Comparison of ENCODE assay signal across 9 mouse cellular contexts in the genomic region with DNA sequence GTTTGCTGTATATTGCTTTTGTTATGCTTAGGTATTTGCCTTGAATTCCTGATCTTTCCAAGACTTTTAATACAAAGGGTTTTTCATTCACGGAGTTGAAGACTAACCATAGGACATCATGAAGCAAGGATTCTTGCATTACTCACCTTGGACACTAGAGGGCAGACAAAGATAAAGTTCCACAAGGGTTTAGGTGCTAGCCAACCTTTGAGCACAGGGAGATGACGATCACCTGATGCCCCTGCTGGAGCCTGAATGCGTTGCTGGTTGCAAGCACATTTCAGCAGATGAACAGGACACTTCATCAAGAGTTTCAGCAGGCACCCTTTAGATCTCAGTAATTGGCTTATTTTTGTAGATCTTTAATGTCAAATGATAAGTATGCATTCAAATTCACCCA. TPM values are rescaled to one million over a fixed set of nuclear protein-coding genes. Genes with fewer than 3 reads are reported as not detected.
DNase-seq lines count a peak whose midpoint lies in the region; ATAC-seq and TF ChIP-seq lines count a peak whose summit lies in the region.
"Had no signal": no experiment of that assay in that cellular context is flagged by ENCODE, and none has a peak within 500 bp of the region (broad histone marks: within the 10 kb centered on the region; RNA-seq: fewer than 3 reads in every experiment).

No protein-coding gene starts in this region.

- H3K4me1 ChIP-seq in ES-E14 (ENCODE audit: control insufficient read depth in 2 of 2, insufficient read depth in 2 of 2, low read length in 2 of 2, poor library complexity in 1 of 2), result no peaks in the 10 kb centered on the region
- H3K4me1 ChIP-seq in hindbrain, embryonic 12.5 days, result no peaks in the 10 kb centered on the region

- WGBS in hindbrain, embryonic 12.5 days, result 1% methylated on average over 3 of the region's 3 CpGs

- H3K9me3 ChIP-seq in ES-E14 (ENCODE audit: control insufficient read depth, insufficient read depth, low read depth, low read length), result no peaks in the 10 kb centered on the region
- H3K9me3 ChIP-seq in hindbrain, embryonic 12.5 days (replicated peaks), result no peaks in the 10 kb centered on the region

- no peak overlapping the region for H3K4me3 ChIP-seq in ES-E14 (ENCODE audit: insufficient read depth in 1 of 2, low read depth in 1 of 2, low read length in 2 of 2, poor library complexity in 1 of 2, severe bottlenecking in 1 of 2)
- no peak overlapping the region for H3K4me3 ChIP-seq in hindbrain, embryonic 12.5 days

- no peak overlapping the region for H3K9ac ChIP-seq in ES-E14 (ENCODE audit: insufficient read depth, low read depth, low read length, poor library complexity, severe bottlenecking)
- no peak overlapping the region for H3K9ac ChIP-seq in hindbrain, embryonic 12.5 days

- no peaks in the 10 kb centered on the region for H3K36me3 ChIP-seq in ES-E14 (ENCODE audit: control insufficient read depth, insufficient read depth, low read length, poor library complexity, severe bottlenecking)
- H3K36me3 ChIP-seq in hindbrain, embryonic 12.5 days, result no peaks in the 10 kb centered on the region

- no peak overlapping the region for H3K4me2 ChIP-seq in hindbrain, embryonic 12.5 days (replicated peaks)

- H3K27ac ChIP-seq in ES-E14 (ENCODE audit: insufficient read depth, low read depth, low read length, poor library complexity, severe bottlenecking), result no peak overlapping the region
- H3K27ac ChIP-seq in hindbrain, embryonic 12.5 days, result no peak overlapping the region
- H3K27ac ChIP-seq: macrophage had no signal

- no peaks in the 10 kb centered on the region for H3K27me3 ChIP-seq in hindbrain, embryonic 12.5 days

- DNase-seq in ES-E14 (ENCODE audit: low read depth, low spot score), result peak; percentile 86
- peak; percentile 72 for DNase-seq in brain, embryonic 18.5 days (ENCODE audit: low read depth, low spot score)
- peak; percentile 30 for DNase-seq in fat pad, adult 2 months (ENCODE audit: extremely low read depth, low read depth, low spot score)
- peak; percentile 91 for DNase-seq in layer of hippocampus, adult 9-10 months (ENCODE audit: low spot score)
- DNase-seq in lung, postnatal 10 days, result peak; percentile 89
- peak; percentile 84 for DNase-seq in right cerebral cortex, adult 18-20 months
- peak; percentile 70 for DNase-seq in yolk sac, embryonic 10.5 days (ENCODE audit: low spot score)

- ATAC-seq in hindbrain, embryonic 12.5 days (ENCODE audit: low FRiP score), result peak; percentile 76

- in situ Hi-C loops in ES-E14 (cut with MboI; ENCODE audit: low sequenced_read_pairs in 2 of 2, unreplicated experiment in 2 of 2), result no loop called here

TF ChIP-seq in ES-E14, 5 proteins besides CTCF, POLR2A, EP300 and RAD21:
- TF ChIP-seq MAFK (IDR thresholded peaks at IDR 0.05; ENCODE audit: insufficient read depth, low read depth, low read length), result 0 out of 2 replicates have a peak, but pooled peaks have one; percentile 2
- TF ChIP-seq ZC3H11A (IDR thresholded peaks at IDR 0.05; ENCODE audit: borderline replicate concordance, low read depth, low read length), result peak; percentile 90
- no peak for TF ChIP-seq ZNF384 (IDR thresholded peaks at IDR 0.05; ENCODE audit: low read depth, low read length)

RNA-seq across cellular contexts. Expression of a gene that starts 13.2 kb away (rescaled TPM):
- total RNA-seq in ES-E14 (2012; rRNA removed), result 71.9 and 81.9 TPM in 2 replicates
- polyA plus RNA-seq in hindbrain, embryonic 12.5 days (2016; fragmentation: Nextera tagmentation; extraction: Ambion mirVana), result 98.9 and 107 TPM in 2 replicates

RNA-seq across cellular contexts. Expression of a gene that starts 23.9 kb away (rescaled TPM):
- 2.7 and 3.4 TPM in 2 replicates for total RNA-seq in ES-E14 (2012; rRNA removed)
- polyA plus RNA-seq in hindbrain, embryonic 12.5 days (2016; fragmentation: Nextera tagmentation; extraction: Ambion mirVana), result 1.9 and 3.8 TPM in 2 replicates

RNA-seq across cellular contexts. Expression of a gene that starts 30.8 kb away (rescaled TPM):
- total RNA-seq in ES-E14 (2012; rRNA removed), result not detected in 2 replicates
- not detected in 2 replicates for polyA plus RNA-seq in hindbrain, embryonic 12.5 days (2016; fragmentation: Nextera tagmentation; extraction: Ambion mirVana)
- polyA plus RNA-seq: macrophage had no signal

Comparison
In these comparisons a context has a peak if more than half of its experiments do, and no peak if none do; other contexts are left out.
1. DNase-seq: peak in every context shown above with its lines; median percentile 91 in layer of hippocampus, adult 9-10 months; 89 in lung, postnatal 10 days; 86 in ES-E14; 84 in right cerebral cortex, adult 18-20 months; 72 in brain, embryonic 18.5 days; 70 in yolk sac, embryonic 10.5 days; 30 in fat pad, adult 2 months.